Mouse (Mus musculus) left cerebral cortex, postnatal 10 days (tissue): Measurements from ENCODE around the gene Eif2b2. TPM values are rescaled to one million over a fixed set of nuclear protein-coding genes. Genes with fewer than 3 reads are reported as not detected.
A peak's percentile ranks its signal among the peaks of the same experiment; 100 is the strongest.

Experiments used
- DNase-seq, 2 experiments: peaks; one replicate each; pipeline ENCODE4 v3.0.0; 2021 to 2022; ENCODE audit warnings: low spot score in 2 of 2, mixed read lengths in 1 of 2; ENCODE audit errors: extremely low spot score in 1 of 2
- intact Hi-C: fragments of 180-260 bp; cut with DNase I; formaldehyde crosslinking; loops from one replicate; pipeline ENCODE4 v1.15.1; 2025
- total RNA-seq, 2 experiments: library from RNA; stranded (reverse); gene quantifications; 2 replicates each; pipeline ENCODE4 v1.2.3; 2021

Eif2b2 gene
- 10 to 100 TPM; 60.8 to 61.7 TPM for total RNA-seq

GRCm38 (mm10) chr12:85219236-85219904, at the start of gene Eif2b2:
Eif2b2 (plus strand) TSS chr12:85219481.
- DNase-seq, result peak; percentile 98 to 99
- intact Hi-C loops, result loop anchor here (5.0 kb wide), 1 partner anchor 37 kb away; no protein-coding TSS in a partner anchor

- intact Hi-C loops, result loop anchor here (5.0 kb wide), 2 partner anchors 57 to 117 kb away; partner anchors contain the start of genes Acyp1 and Zc2hc1c
- DNase-seq, result no peak
Observed at GRCm38 (mm10) chr12:85169877-85170276, 49.4 kb upstream of the Eif2b2 start.

GRCm38 (mm10) chr12:85170284-85170947, 48.9 kb upstream of the Eif2b2 start:
- intact Hi-C loops, result no loop called here
- DNase-seq, result no peak

GRCm38 (mm10) chr12:85170948-85171307, 48.4 kb upstream of the Eif2b2 start:
- no peak for DNase-seq
- intact Hi-C loops, result no loop called here

GRCm38 (mm10) chr12:85174016-85174415, 45.3 kb upstream of the Eif2b2 start:
- intact Hi-C loops, result no loop called here
- DNase-seq, result no peak

- intact Hi-C loops, result no loop called here
Observed at GRCm38 (mm10) chr12:85175087-85175675, 44.1 kb upstream of the Eif2b2 start.

GRCm38 (mm10) chr12:85175926-85176845, 43.1 kb upstream of the Eif2b2 start:
- peak in 1 of 2 experiments; percentile 85 for DNase-seq
- intact Hi-C loops, result no loop called here

More at GRCm38 (mm10) chr12:85175087-85175675, 44.1 kb upstream of the Eif2b2 start:
- DNase-seq, result no peak

- intact Hi-C loops, result no loop called here
- no peak for DNase-seq
Observed at GRCm38 (mm10) chr12:85176846-85177523, 42.3 kb upstream of the Eif2b2 start.

- intact Hi-C loops, result no loop called here
- no peak for DNase-seq
Observed at GRCm38 (mm10) chr12:85177740-85178239, 41.5 kb upstream of the Eif2b2 start, which contains the start of gene Pgf. Pgf (minus strand) TSS chr12:85177790.

- DNase-seq, result no peak
- intact Hi-C loops, result no loop called here
Observed at GRCm38 (mm10) chr12:85178294-85178693, 41.0 kb upstream of the Eif2b2 start.

- intact Hi-C loops, result loop anchor here (5.0 kb wide), 1 partner anchor 36 kb away; the partner anchor contains the start of gene Eif2b2
Observed at GRCm38 (mm10) chr12:85181475-85182344, 37.6 kb upstream of the Eif2b2 start.

GRCm38 (mm10) chr12:85182345-85182643, 37.0 kb upstream of the Eif2b2 start:
- intact Hi-C loops, result loop anchor here (5.0 kb wide), 1 partner anchor 35 kb away; the partner anchor contains the start of gene Eif2b2
- no peak for DNase-seq

More at GRCm38 (mm10) chr12:85181475-85182344, 37.6 kb upstream of the Eif2b2 start:
- no peak for DNase-seq

GRCm38 (mm10) chr12:85182898-85183297, 36.4 kb upstream of the Eif2b2 start:
- no peak for DNase-seq
- intact Hi-C loops, result loop anchor here (5.0 kb wide), 1 partner anchor 34 kb away; the partner anchor contains the start of gene Eif2b2

GRCm38 (mm10) chr12:85184118-85184517, 35.2 kb upstream of the Eif2b2 start:
- intact Hi-C loops, result loop anchor here (5.0 kb wide), 1 partner anchor 33 kb away; the partner anchor contains the start of gene Eif2b2
- DNase-seq, result no peak

GRCm38 (mm10) chr12:85185810-85186209, 33.5 kb upstream of the Eif2b2 start:
- intact Hi-C loops, result no loop called here
- DNase-seq, result no peak

GRCm38 (mm10) chr12:85186361-85186760, 32.9 kb upstream of the Eif2b2 start:
- intact Hi-C loops, result no loop called here
- DNase-seq, result no peak

GRCm38 (mm10) chr12:85190290-85190689, 29.0 kb upstream of the Eif2b2 start:
- intact Hi-C loops, result no loop called here
- no peak for DNase-seq
